Comparison of ENCODE assay signal across 8 mouse cellular contexts in the genomic region with DNA sequence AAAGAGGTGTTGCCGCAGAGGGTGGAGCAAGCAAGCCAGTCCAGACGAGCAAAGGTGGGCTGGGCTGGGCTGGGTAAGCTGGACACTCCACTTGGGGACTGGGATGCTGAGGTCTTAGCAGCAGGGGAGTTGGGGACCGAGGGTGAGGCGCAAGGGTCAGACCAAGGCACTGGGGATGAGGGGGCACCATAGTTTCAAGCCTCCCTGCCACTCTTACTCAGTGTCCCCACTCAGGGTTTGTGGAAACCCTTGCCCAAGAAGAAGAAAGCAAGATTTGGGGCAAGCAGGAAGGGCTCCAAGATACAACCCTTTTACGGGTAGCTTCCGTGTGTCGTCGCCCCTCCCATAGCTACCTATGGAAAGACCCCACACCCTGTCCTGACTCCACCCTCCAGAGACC.
DNase-seq lines count a peak whose midpoint lies in the region; ATAC-seq lines count a peak whose summit lies in the region.

No protein-coding gene starts in this region.

- WGBS in kidney, embryonic 14.5 days: 18% methylated on average over 8 of the region's 8 CpGs
- 8% methylated on average over 8 of the region's 8 CpGs for WGBS in embryonic facial prominence, embryonic 10.5 days
- 13% methylated on average over 8 of the region's 8 CpGs for WGBS in hindbrain, embryonic 14.5 days
- WGBS in midbrain, embryonic 15.5 days: 7% methylated on average over 8 of the region's 8 CpGs

- peak overlapping the region; percentile 87 for H3K4me2 ChIP-seq in kidney, embryonic 14.5 days (replicated peaks; ENCODE audit: low read depth, low read length)
- H3K4me2 ChIP-seq in hindbrain, embryonic 14.5 days (replicated peaks): peak overlapping the region; percentile 92
- peak overlapping the region; percentile 99 for H3K4me2 ChIP-seq in midbrain, embryonic 15.5 days

- H3K9me3 ChIP-seq in kidney, embryonic 14.5 days (ENCODE audit: control insufficient read depth, low read length): no peaks in the 10 kb centered on the region
- no peaks in the 10 kb centered on the region for H3K9me3 ChIP-seq in embryonic facial prominence, embryonic 10.5 days
- no peaks in the 10 kb centered on the region for H3K9me3 ChIP-seq in hindbrain, embryonic 14.5 days (ENCODE audit: control insufficient read depth, low read length)
- no peaks in the 10 kb centered on the region for H3K9me3 ChIP-seq in midbrain, embryonic 15.5 days

- H3K9ac ChIP-seq in kidney, embryonic 14.5 days (ENCODE audit: low read depth, low read length): peak overlapping the region; percentile 74
- peak overlapping the region; percentile 57 for H3K9ac ChIP-seq in hindbrain, embryonic 14.5 days
- H3K9ac ChIP-seq in midbrain, embryonic 15.5 days: no peak overlapping the region

- H3K36me3 ChIP-seq in kidney, embryonic 14.5 days (ENCODE audit: control insufficient read depth, insufficient read depth, low read length): no peaks in the 10 kb centered on the region
- H3K36me3 ChIP-seq in embryonic facial prominence, embryonic 10.5 days (replicated peaks): no peaks in the 10 kb centered on the region
- H3K36me3 ChIP-seq in hindbrain, embryonic 14.5 days (replicated peaks; ENCODE audit: control insufficient read depth, insufficient read depth): no peaks in the 10 kb centered on the region
- no peaks in the 10 kb centered on the region for H3K36me3 ChIP-seq in midbrain, embryonic 15.5 days (replicated peaks)

- DNase-seq in kidney, postnatal 10 days: no peak
- no peak for DNase-seq in embryonic facial prominence, embryonic 10.5 days (ENCODE audit: low spot score)
- no peak for DNase-seq in hindbrain, embryonic 14.5 days (ENCODE audit: low spot score)
- no peak for DNase-seq in right cerebral cortex, postnatal 25 days
- no peak for DNase-seq in right cerebral cortex, postnatal 10 days (ENCODE audit: low spot score in 2 of 2)
- DNase-seq in kidney, postnatal 4 days: no peak

- peak overlapping the region; percentile 53 for H3K4me3 ChIP-seq in kidney, embryonic 14.5 days (ENCODE audit: low read length)
- peak overlapping the region; percentile 66 for H3K4me3 ChIP-seq in embryonic facial prominence, embryonic 10.5 days
- H3K4me3 ChIP-seq in hindbrain, embryonic 14.5 days (replicated peaks; ENCODE audit: low read length): peak overlapping the region; percentile 49
- H3K4me3 ChIP-seq in midbrain, embryonic 15.5 days: peak overlapping the region; percentile 65

- H3K27me3 ChIP-seq in kidney, embryonic 14.5 days (ENCODE audit: control insufficient read depth, insufficient read depth, low read length): peaks cover 9% of the 10 kb centered on the region; the same call in 1 of the 2 replicates
- peaks cover 97% of the 10 kb centered on the region for H3K27me3 ChIP-seq in embryonic facial prominence, embryonic 10.5 days (replicated peaks; ENCODE audit: low read depth, poor library complexity, severe bottlenecking)
- H3K27me3 ChIP-seq in hindbrain, embryonic 14.5 days (ENCODE audit: control insufficient read depth, insufficient read depth, low read length): peaks cover 14% of the 10 kb centered on the region
- H3K27me3 ChIP-seq in midbrain, embryonic 15.5 days (replicated peaks): peaks cover 26% of the 10 kb centered on the region

- H3K27ac ChIP-seq in kidney, embryonic 14.5 days (ENCODE audit: low read depth, low read length): no peak overlapping the region; the same call in 1 of the 2 replicates
- peak overlapping the region; percentile 85 for H3K27ac ChIP-seq in embryonic facial prominence, embryonic 10.5 days (replicated peaks)
- H3K27ac ChIP-seq in hindbrain, embryonic 14.5 days: no peak overlapping the region
- H3K27ac ChIP-seq in midbrain, embryonic 15.5 days: no peak overlapping the region

- H3K4me1 ChIP-seq in kidney, embryonic 14.5 days (ENCODE audit: control insufficient read depth, insufficient read depth, low read length): peaks cover 10% of the 10 kb centered on the region; the same call in 1 of the 2 replicates
- H3K4me1 ChIP-seq in embryonic facial prominence, embryonic 10.5 days: peaks cover 44% of the 10 kb centered on the region
- peaks cover 21% of the 10 kb centered on the region; the same call in 1 of the 2 replicates for H3K4me1 ChIP-seq in hindbrain, embryonic 14.5 days (replicated peaks; ENCODE audit: control insufficient read depth, insufficient read depth, low read length)
- peaks cover 35% of the 10 kb centered on the region for H3K4me1 ChIP-seq in midbrain, embryonic 15.5 days

- ATAC-seq in kidney, embryonic 14.5 days (ENCODE audit: low FRiP score, low TSS enrichment): no peak
- ATAC-seq in hindbrain, embryonic 14.5 days (ENCODE audit: low FRiP score): 0 out of 2 replicates have a peak, but pooled peaks have one; percentile 1
- peak; percentile 7; the same call in 1 of the 2 replicates for ATAC-seq in midbrain, embryonic 15.5 days (replicated peaks)
